Mouse (Mus musculus) lung, embryonic 15.5 days (tissue): Measurements from ENCODE around the gene Btbd35f26. TPM values are rescaled to one million over a fixed set of nuclear protein-coding genes. Genes with fewer than 3 reads are reported as not detected.
"Not testable (repeated sequence)": the region's sequence is repeated elsewhere in the genome, so short reads cannot be mapped to it uniquely, and the experiment has no call there.

Source experiments
- ATAC-seq: fragments of 200-750 bp; cut with Nextera tagmentation; 2 replicates; pipeline ENCODE4 v1.8.0; 2017; ENCODE audit warnings: moderate number of reproducible peaks, borderline replicate concordance; ENCODE audit not compliant: low FRiP score, low TSS enrichment; ENCODE audit errors: extremely low read depth
- H3K27ac ChIP-seq: fragments of 300-500 bp; sonication (generic); 2 replicates; pipeline ENCODE4 v1.5.1; 2015; ENCODE audit warnings: moderate library complexity, mild to moderate bottlenecking, inconsistent platforms
- H3K27me3 ChIP-seq: fragments of 300-500 bp; sonication (generic); 2 replicates; pipeline ENCODE4 v1.6.1; 2015; ENCODE audit warnings: inconsistent platforms
- H3K36me3 ChIP-seq: fragments of 300-500 bp; sonication (generic); 2 replicates; pipeline ENCODE4 v1.6.1; 2015; ENCODE audit warnings: inconsistent platforms
- H3K4me1 ChIP-seq: fragments of 300-500 bp; sonication (generic); 2 replicates; pipeline ENCODE4 v1.6.1; 2015; ENCODE audit warnings: inconsistent platforms
- H3K4me2 ChIP-seq: fragments of 300-500 bp; sonication (generic); 2 replicates; pipeline ENCODE4 v1.6.1; 2015; ENCODE audit warnings: inconsistent platforms, mild to moderate bottlenecking, moderate library complexity
- H3K4me3 ChIP-seq: fragments of 300-500 bp; sonication (generic); 2 replicates; pipeline ENCODE4 v1.5.1; 2015; ENCODE audit warnings: mild to moderate bottlenecking, inconsistent platforms
- H3K9ac ChIP-seq: fragments of 300-500 bp; sonication (generic); 2 replicates; pipeline ENCODE4 v1.6.1; 2015; ENCODE audit warnings: inconsistent platforms
- H3K9me3 ChIP-seq: fragments of 300-500 bp; sonication (generic); 2 replicates; pipeline ENCODE4 v1.6.1; 2016; ENCODE audit warnings: inconsistent platforms
- WGBS: fragments of 180-500 bp; shearing (Covaris S2); methylation state at CpG from one replicate; pipeline ENCODE4 v1.1.7; 2015; 5-methylcytosine and 5-hydroxymethylcytosine counted together
- polyA plus RNA-seq: library from polyadenylated mRNA; unstranded; fragments of >200 nt; fragmentation: Nextera tagmentation; extraction: Ambion mirVana; gene quantifications from 2 replicates; pipeline ENCODE4 v1.2.1, GENCODE M21; 2015

The Btbd35f26 gene
- polyA plus RNA-seq = not detected in 2 replicates

GRCm38 (mm10) chrX:31336154-31336553 lies at the start of gene Btbd35f26:
Gene Btbd35f26, plus strand, starts transcription at chrX:31336454.
- not testable (repeated sequence) for ATAC-seq, H3K4me3 ChIP-seq, H3K27me3 ChIP-seq, H3K36me3 ChIP-seq, H3K9ac ChIP-seq, H3K27ac ChIP-seq, H3K4me2 ChIP-seq, H3K4me1 ChIP-seq, H3K9me3 ChIP-seq
- WGBS = no CpG with 5 or more reads among the region's 4 CpGs

GRCm38 (mm10) chrX:31341924-31342323 lies 5.7 kb downstream of the Btbd35f26 start:
- H3K9me3 ChIP-seq, H3K9ac ChIP-seq, H3K4me1 ChIP-seq, ATAC-seq, H3K36me3 ChIP-seq, H3K27me3 ChIP-seq, H3K27ac ChIP-seq, H3K4me3 ChIP-seq, H3K4me2 ChIP-seq: not testable (repeated sequence)
- 80% methylated on average over 2 of the region's 4 CpGs for WGBS

- not testable (repeated sequence) for H3K36me3 ChIP-seq, H3K4me1 ChIP-seq, ATAC-seq, H3K4me3 ChIP-seq, H3K9me3 ChIP-seq, H3K27me3 ChIP-seq, H3K27ac ChIP-seq, H3K4me2 ChIP-seq, H3K9ac ChIP-seq
- no CpG with 5 or more reads among the region's 4 CpGs for WGBS
Observed at GRCm38 (mm10) chrX:31383818-31384217, 47.6 kb downstream of the Btbd35f26 start, which contains the start of gene Btbd35f19. Gene Btbd35f19, minus strand, starts transcription at chrX:31383918.

Other genes starting within 250 kb of the Btbd35f26 start
- not detected in 2 replicates for gene Btbd35f29, start 218.8 kb upstream of the Btbd35f26 start, polyA plus RNA-seq
- not detected in 2 replicates for gene Spin2f, start 82.6 kb upstream of the Btbd35f26 start, polyA plus RNA-seq
- not detected in 2 replicates for gene Btbd35f19, start 47.5 kb downstream of the Btbd35f26 start, polyA plus RNA-seq
- not detected in 2 replicates for gene Gm21883, start 237.8 kb downstream of the Btbd35f26 start, polyA plus RNA-seq